Mouse (Mus musculus) kidney, embryonic 16.5 days (tissue): ENCODE measurements around the gene Fuk. TPM values are rescaled to one million over a fixed set of nuclear protein-coding genes. Genes with fewer than 3 reads are reported as not detected.
"Not testable (repeated sequence)": the region's sequence is repeated elsewhere in the genome, so short reads cannot be mapped to it uniquely, and the experiment has no call there.

Experiments used
- ATAC-seq: fragments of 200-750 bp; cut with Nextera tagmentation; 2 replicates; pipeline ENCODE4 v1.8.0; 2017; ENCODE audit warnings: moderate TSS enrichment; ENCODE audit not compliant: low FRiP score, low TSS enrichment
- H3K27ac ChIP-seq: fragments of 300-500 bp; sonication (generic); 2 replicates; pipeline ENCODE4 v1.5.1; 2014; ENCODE audit warnings: low read length
- H3K27me3 ChIP-seq: fragments of 300-500 bp; sonication (generic); 2 replicates; pipeline ENCODE4 v1.6.1; 2014; ENCODE audit warnings: low read length, control low read depth, mixed read lengths; ENCODE audit not compliant: insufficient read depth
- H3K36me3 ChIP-seq: fragments of 300-500 bp; sonication (generic); 2 replicates; pipeline ENCODE4 v1.6.1; 2014; ENCODE audit warnings: low read length, control low read depth, mixed read lengths; ENCODE audit not compliant: insufficient read depth
- H3K4me1 ChIP-seq: fragments of 300-500 bp; sonication (generic); 2 replicates; pipeline ENCODE4 v1.6.1; 2014; ENCODE audit warnings: low read length, control low read depth, mixed read lengths; ENCODE audit not compliant: insufficient read depth
- H3K4me2 ChIP-seq: fragments of 300-500 bp; sonication (generic); replicated peaks from 2 replicates; pipeline ENCODE4 v1.6.1; 2014; ENCODE audit warnings: low read depth, low read length
- H3K4me3 ChIP-seq: fragments of 300-500 bp; sonication (generic); 2 replicates; pipeline ENCODE4 v1.5.1; 2014; ENCODE audit warnings: mild to moderate bottlenecking, low read length
- H3K9ac ChIP-seq: fragments of 300-500 bp; sonication (generic); replicated peaks from 2 replicates; pipeline ENCODE4 v1.6.1; 2014; ENCODE audit warnings: low read length
- H3K9me3 ChIP-seq: fragments of 300-500 bp; sonication (generic); 2 replicates; pipeline ENCODE4 v1.6.1; 2016; ENCODE audit warnings: low read length, control low read depth
- WGBS: fragments of 180-500 bp; shearing (Covaris S2); extraction: QIAGEN DNeasy Blood & Tissue Kit; methylation state at CpG from one replicate; pipeline ENCODE4 v1.1.7; 2014; 5-methylcytosine and 5-hydroxymethylcytosine counted together
- polyA plus RNA-seq: library from polyadenylated mRNA; unstranded; fragments of >200 nt; fragmentation: Nextera tagmentation; extraction: Ambion mirVana; gene quantifications from 2 replicates; pipeline ENCODE4 v1.2.1, GENCODE M21; 2015

Fuk gene
- polyA plus RNA-seq, 1 experiment from 2014 or later: 14.8 TPM

- Histone ChIP-seq H3K36me3 (peaks cover 74% of the 10 kb centered on the region), H3K4me1 (no peaks in the 10 kb centered on the region), H3K27me3 (no peaks in the 10 kb centered on the region), H3K4me2 (no peak overlapping the region), H3K27ac (no peak overlapping the region), H3K4me3 (no peak overlapping the region), H3K9me3 (no peaks in the 10 kb centered on the region), H3K9ac (no peak overlapping the region)
- no peak for ATAC-seq
- 86% methylated on average over 4 of the region's 5 CpGs for WGBS
These were observed 45.4 kb downstream of the Fuk start for GRCm38 (mm10) chr8:110856760-110857461.

GRCm38 (mm10) chr8:110856073-110856472, 46.2 kb downstream of the Fuk start:
- 83% methylated on average over 4 of the region's 4 CpGs for WGBS
- H3K27me3 ChIP-seq, H3K4me3 ChIP-seq, H3K27ac ChIP-seq, H3K9ac ChIP-seq, H3K4me2 ChIP-seq, ATAC-seq, H3K4me1 ChIP-seq, H3K9me3 ChIP-seq: not testable (repeated sequence)
- peaks cover 75% of the 10 kb centered on the region for H3K36me3 ChIP-seq

- Histone ChIP-seq H3K36me3 (peaks cover 53% of the 10 kb centered on the region), H3K9me3 (no peaks in the 10 kb centered on the region), H3K9ac (no peak overlapping the region), H3K27me3 (no peaks in the 10 kb centered on the region), H3K4me2 (no peak overlapping the region), H3K27ac (no peak overlapping the region), H3K4me3 (no peak overlapping the region), H3K4me1 (peaks cover 7% of the 10 kb centered on the region)
- 93% methylated on average over 10 of the region's 10 CpGs for WGBS
- no peak for ATAC-seq
These were observed 51.1 kb downstream of the Fuk start for GRCm38 (mm10) chr8:110851186-110851585.

GRCm38 (mm10) chr8:110847645-110848495, 54.4 kb downstream of the Fuk start:
- 53% methylated on average over 14 of the region's 14 CpGs for WGBS

GRCm38 (mm10) chr8:110847171-110847549, 55.1 kb downstream of the Fuk start:
- Histone ChIP-seq H3K4me1 (peaks cover 12% of the 10 kb centered on the region), H3K36me3 (peaks cover 45% of the 10 kb centered on the region), H3K27me3 (no peaks in the 10 kb centered on the region), H3K4me3 (peak overlapping the region; percentile 93), H3K9me3 (no peaks in the 10 kb centered on the region), H3K9ac (peak overlapping the region; percentile 90), H3K27ac (peak overlapping the region; percentile 90; the same call in 1 of the 2 replicates), H3K4me2 (peak overlapping the region; percentile 65)
- ATAC-seq: peak; percentile 62
- WGBS: 1% methylated on average over 13 of the region's 13 CpGs

More at GRCm38 (mm10) chr8:110847645-110848495, 54.4 kb downstream of the Fuk start:
- Histone ChIP-seq H3K9me3 (no peaks in the 10 kb centered on the region), H3K4me2 (peak overlapping the region; percentile 65), H3K9ac (peak overlapping the region; percentile 90), H3K27me3 (no peaks in the 10 kb centered on the region), H3K27ac (no peak overlapping the region), H3K36me3 (peaks cover 45% of the 10 kb centered on the region), H3K4me1 (peaks cover 12% of the 10 kb centered on the region), H3K4me3 (peak overlapping the region; percentile 93)
- no peak for ATAC-seq

GRCm38 (mm10) chr8:110846405-110847170, 55.7 kb downstream of the Fuk start, which contains the start of the genes Cog4 and Sf3b3:
TSS of gene Cog4 (plus strand) at chr8:110846600.
TSS of gene Sf3b3 (minus strand) at chr8:110846787.
- no peaks in the 10 kb centered on the region for H3K9me3 ChIP-seq
- H3K4me3 ChIP-seq: peak within 1 kb of the TSS; percentile 93
- H3K27ac ChIP-seq: peak within 1 kb of the TSS; percentile 90
- H3K36me3 ChIP-seq: peaks cover 43% of the 10 kb centered on the region
- H3K4me1 ChIP-seq: peaks cover 12% of the 10 kb centered on the region
- H3K9ac ChIP-seq: peak within 1 kb of the TSS; percentile 97
- WGBS: under 1% methylated on average over 53 of the region's 53 CpGs
- H3K27me3 ChIP-seq: no peaks in the 10 kb centered on the region
- ATAC-seq: peak; percentile 89
- peak within 1 kb of the TSS; percentile 65 for H3K4me2 ChIP-seq

GRCm38 (mm10) chr8:110845821-110846404, 56.4 kb downstream of the Fuk start:
- Histone ChIP-seq H3K4me3 (peak overlapping the region; percentile 93), H3K27ac (peak overlapping the region; percentile 90), H3K36me3 (peaks cover 45% of the 10 kb centered on the region), H3K9ac (peak overlapping the region; percentile 97), H3K27me3 (no peaks in the 10 kb centered on the region), H3K9me3 (no peaks in the 10 kb centered on the region), H3K4me2 (peak overlapping the region; percentile 65), H3K4me1 (peaks cover 12% of the 10 kb centered on the region)
- ATAC-seq: no peak
- 3% methylated on average over 17 of the region's 17 CpGs for WGBS

- H3K9ac ChIP-seq: no peak overlapping the region
- H3K4me2 ChIP-seq: peak overlapping the region; percentile 65
- H3K4me1 ChIP-seq: peaks cover 12% of the 10 kb centered on the region
- 62% methylated on average over 3 of the region's 3 CpGs for WGBS
- H3K9me3 ChIP-seq: no peaks in the 10 kb centered on the region
- H3K27me3 ChIP-seq: no peaks in the 10 kb centered on the region
- H3K27ac ChIP-seq: no peak overlapping the region
- peak overlapping the region; percentile 93; the same call in 1 of the 2 replicates for H3K4me3 ChIP-seq
- H3K36me3 ChIP-seq: peaks cover 41% of the 10 kb centered on the region
- no peak for ATAC-seq
These were observed 57.3 kb downstream of the Fuk start for GRCm38 (mm10) chr8:110844941-110845340.

GRCm38 (mm10) chr8:110843207-110843606, 59.1 kb downstream of the Fuk start:
- H3K27me3 ChIP-seq: no peaks in the 10 kb centered on the region
- H3K4me3 ChIP-seq: no peak overlapping the region
- H3K9me3 ChIP-seq: no peaks in the 10 kb centered on the region
- H3K4me2 ChIP-seq: no peak overlapping the region
- no peak overlapping the region for H3K9ac ChIP-seq
- peaks cover 53% of the 10 kb centered on the region for H3K36me3 ChIP-seq
- H3K4me1 ChIP-seq: peaks cover 12% of the 10 kb centered on the region
- WGBS: 81% methylated on average over 5 of the region's 5 CpGs
- no peak for ATAC-seq
- H3K27ac ChIP-seq: no peak overlapping the region
